Mouse (Mus musculus) kidney, adult 18-20 months (tissue): ENCODE data around the gene Dnaaf1.

ENCODE experiments used
- DNase-seq: peaks from one replicate; pipeline ENCODE4 v3.0.0; 2021

The Dnaaf1 gene

DNA sequence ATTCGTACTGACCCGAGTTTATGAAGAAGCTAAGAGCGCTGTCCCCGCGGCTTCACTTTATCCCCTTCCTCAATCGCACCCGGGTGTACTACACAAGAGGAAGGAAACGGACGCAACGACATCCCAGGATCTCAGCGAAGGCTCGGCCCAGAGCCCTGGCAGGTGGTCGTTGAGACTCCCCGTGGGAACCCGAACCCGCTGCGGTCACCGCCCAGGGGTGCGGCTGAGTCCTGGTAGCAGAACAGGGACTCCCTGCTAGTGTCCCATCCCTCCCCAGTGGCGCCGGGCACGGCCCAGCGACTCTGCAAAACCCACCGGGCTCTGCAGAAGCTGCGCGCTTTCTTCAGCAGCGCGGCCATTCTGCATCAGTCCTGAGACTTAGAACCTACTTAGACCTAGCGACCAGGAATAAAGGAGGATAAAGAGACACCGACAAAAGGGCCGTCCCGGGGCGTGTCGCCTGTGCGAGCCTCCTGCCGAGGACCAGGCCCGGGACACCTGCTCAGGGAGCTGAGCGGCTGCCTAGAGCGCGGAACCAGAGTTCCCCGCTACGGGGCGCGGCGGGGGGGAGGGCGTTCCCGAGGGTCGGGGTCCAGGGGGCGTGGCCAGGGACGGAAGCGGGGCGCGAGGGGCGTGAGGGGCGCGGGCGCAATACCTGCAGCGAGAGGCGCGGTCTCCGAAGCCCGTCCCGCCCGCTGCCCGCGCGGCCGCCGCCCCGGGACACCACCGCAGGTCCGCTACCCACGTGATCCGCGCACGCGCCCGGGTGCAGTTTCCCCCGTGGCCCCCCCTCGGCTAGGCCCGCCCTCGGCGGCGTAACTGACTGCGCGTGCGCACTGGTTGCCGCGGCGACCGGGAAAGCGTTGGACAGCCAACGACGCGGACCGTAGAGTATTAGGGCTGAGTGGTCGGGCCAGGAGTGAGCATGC is at the start of gene Dnaaf1, which contains the start of gene Hsdl1:
TSS of gene Dnaaf1 (plus strand) at position 799 of the 929 bp plus-strand sequence.
TSS of gene Hsdl1 (minus strand) at position 747 of the 929 bp plus-strand sequence.
- peak; percentile 99 for DNase-seq

DNA sequence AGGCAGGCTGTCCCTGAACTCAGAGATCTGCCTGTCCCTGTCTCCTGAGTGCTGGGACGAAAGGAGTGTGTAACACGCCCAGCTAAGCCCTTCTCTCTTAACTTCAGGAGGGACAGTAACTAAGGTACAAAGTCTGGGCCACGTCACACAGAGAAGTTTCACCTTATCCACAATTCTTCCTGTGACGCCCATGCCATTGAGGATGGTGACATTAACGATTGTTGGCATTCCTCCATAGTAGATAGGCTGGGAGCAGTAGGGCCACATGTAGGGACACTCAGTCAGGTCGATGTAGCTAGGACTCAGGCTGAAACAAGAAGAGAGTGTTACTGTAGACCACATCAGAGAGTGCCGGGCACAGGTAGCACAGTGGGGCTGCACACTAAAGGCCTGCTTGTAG is 46.3 kb upstream of the Dnaaf1 start:
- DNase-seq: no peak

- DNase-seq: no peak
Observed at GRCm38 (mm10) chr8:119530937-119531336, 44.1 kb upstream of the Dnaaf1 start.

- DNase-seq: no peak
Observed at GRCm38 (mm10) chr8:119531397-119531796, 43.6 kb upstream of the Dnaaf1 start.

DNA sequence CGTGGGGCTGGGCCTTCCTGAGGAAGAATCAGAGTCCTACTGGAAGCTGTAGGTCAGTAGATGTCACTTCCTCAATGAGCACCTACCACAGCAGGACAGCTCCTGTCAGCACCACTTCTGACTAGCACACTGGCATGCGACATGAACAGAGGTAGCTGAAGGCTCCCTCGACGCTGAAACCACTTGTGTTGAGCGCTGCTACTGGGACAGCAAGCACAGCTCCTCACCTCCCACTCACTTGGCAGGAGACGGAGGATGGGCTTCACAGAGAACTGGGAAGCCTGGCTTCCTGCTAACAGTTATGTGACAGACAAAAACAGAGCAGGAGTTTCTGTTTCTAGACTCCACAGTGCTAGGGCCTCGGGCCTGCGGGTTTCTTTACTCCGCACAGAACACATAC is 43.1 kb upstream of the Dnaaf1 start:
- DNase-seq: no peak

DNA sequence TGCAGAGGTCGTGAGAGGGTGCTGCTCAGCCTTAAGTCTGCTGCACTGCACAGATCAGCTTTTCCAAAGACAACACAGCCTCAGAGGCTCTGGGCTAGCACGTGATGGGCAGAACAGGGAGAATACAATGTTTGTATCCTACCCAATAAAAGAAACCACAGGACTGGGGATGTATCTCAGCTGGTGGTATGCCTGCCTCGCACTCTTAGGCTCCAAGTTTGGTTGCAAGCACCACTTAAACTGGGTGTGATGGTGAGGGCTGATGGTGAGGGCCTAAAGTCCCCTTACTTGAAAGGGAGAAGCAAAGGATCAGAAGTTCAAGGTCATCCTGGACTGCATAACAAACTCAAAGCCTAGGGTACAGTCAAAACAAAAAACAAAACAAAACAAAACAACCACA is 30.4 kb upstream of the Dnaaf1 start:
- DNase-seq: no peak

DNA sequence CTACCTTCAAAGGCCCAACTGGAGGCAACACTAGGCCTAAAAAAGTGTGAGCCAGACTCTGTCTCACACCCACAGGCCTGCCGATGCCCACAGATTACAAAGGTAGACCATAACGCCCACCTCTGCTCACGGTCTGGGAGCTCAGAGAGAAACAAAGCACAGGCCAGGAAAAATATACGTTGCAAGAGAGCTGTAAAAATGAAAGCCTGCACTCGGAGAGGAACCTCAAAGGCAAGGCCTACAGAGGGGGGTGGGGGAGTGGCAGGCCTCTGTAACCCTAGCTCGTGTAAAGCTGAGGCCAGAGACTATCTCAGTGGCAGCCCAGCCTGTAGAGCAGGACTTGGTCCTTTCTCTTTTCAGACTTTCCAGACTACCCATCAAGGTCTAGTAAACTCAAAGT is 29.9 kb upstream of the Dnaaf1 start:
- DNase-seq: no peak

GRCm38 (mm10) chr8:119545791-119546190 is 29.2 kb upstream of the Dnaaf1 start:
- no peak for DNase-seq

GRCm38 (mm10) chr8:119547019-119547691 is 27.9 kb upstream of the Dnaaf1 start:
- peak; percentile 30 for DNase-seq

DNA sequence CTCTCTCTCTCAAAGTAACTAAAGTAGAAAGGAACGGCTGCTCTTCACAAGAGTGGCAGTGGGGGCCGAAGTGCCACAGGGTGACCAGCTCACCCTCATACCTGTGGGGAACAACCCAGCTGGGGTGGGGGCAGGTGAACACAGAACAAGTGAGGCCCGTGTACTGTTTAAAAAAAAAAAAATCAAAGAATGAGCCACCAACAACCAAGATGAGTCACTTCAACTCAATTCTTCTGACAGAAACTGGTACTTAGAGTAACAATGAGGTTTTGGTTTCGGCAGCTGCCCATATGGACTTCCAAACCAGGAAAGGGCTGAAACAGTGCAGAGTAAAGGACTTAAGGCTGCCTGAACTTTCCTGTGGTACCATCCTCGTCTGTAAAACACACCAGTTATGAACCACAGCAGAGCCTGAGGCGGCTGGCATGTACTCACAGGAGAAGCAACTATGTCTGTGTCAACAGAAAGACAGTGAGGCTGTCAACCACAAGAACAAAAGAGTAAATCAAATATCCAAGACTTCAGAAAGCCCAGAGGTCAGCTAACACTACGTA is 26.4 kb upstream of the Dnaaf1 start:
- no peak for DNase-seq

DNA sequence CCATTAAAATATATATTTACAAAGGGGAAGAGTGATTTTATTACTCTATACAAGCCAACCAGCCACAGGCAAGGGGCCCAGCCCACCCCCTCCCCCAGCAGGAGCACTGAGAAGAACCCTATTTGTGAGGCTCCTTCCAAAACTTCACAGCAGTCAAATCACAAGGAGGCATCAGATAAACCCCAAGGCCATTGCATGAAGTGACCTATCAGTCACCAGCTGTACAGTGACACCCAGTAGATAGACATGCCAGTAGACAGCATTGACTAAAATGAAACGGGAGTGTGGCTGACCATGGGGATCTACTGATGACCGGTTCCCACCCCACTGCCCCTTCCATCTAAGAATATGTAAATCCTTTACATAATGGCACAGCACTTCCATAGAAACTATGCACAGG is 22.1 kb upstream of the Dnaaf1 start:
- no peak for DNase-seq

GRCm38 (mm10) chr8:119555861-119556260 is 19.2 kb upstream of the Dnaaf1 start:
- no peak for DNase-seq

GRCm38 (mm10) chr8:119557132-119557531 is 17.9 kb upstream of the Dnaaf1 start:
- no peak for DNase-seq

- no peak for DNase-seq
Observed at GRCm38 (mm10) chr8:119557821-119558602, 17.0 kb upstream of the Dnaaf1 start.

GRCm38 (mm10) chr8:119558603-119559401 is 16.2 kb upstream of the Dnaaf1 start, which contains the start of gene Mbtps1:
TSS of gene Mbtps1 (minus strand) at chr8:119558735.
- DNase-seq: peak; percentile 99

GRCm38 (mm10) chr8:119559402-119559720 is 15.7 kb upstream of the Dnaaf1 start:
- no peak for DNase-seq

DNA sequence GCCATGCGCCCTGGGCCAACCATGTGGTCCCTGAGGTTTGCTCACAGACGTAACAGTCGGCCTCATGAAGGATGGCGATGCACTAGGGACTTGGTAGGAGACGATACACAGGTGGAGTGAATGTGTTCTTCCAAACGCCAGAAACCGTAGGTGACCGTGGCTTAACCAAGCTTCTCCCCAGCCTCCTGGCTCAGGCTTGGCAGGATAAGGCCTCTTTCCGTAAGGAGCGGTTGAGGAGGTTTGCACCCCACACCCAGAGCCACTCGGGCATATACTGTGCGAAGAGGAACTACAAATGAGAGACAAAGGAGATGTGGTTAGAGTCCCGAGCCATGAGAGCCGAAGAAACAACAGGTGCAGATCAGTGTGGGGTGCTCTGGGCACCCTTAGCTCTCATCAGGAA is 11.2 kb upstream of the Dnaaf1 start:
- DNase-seq: no peak

DNA sequence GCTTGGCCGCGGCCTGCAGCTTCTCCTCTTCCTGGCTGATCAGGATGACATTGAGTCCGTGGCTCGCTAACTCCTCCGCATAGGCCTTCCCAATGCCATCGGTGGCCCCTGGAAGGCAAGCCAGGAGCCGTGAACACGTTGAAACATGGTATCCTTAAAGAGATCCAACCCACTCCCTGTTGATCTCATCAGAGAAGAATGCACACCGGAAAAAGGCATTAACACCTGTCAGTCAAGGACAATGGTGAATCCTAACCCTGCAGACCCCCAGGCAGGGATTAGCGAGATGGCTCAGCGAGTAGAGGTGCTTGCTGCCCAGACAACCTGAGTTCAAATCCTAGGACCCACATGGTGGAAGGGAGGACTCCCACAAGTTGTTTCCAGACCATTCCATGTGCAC is 8.7 kb upstream of the Dnaaf1 start:
- DNase-seq: no peak

- DNase-seq: no peak
Observed at GRCm38 (mm10) chr8:119568251-119568650, 6.8 kb upstream of the Dnaaf1 start.

DNA sequence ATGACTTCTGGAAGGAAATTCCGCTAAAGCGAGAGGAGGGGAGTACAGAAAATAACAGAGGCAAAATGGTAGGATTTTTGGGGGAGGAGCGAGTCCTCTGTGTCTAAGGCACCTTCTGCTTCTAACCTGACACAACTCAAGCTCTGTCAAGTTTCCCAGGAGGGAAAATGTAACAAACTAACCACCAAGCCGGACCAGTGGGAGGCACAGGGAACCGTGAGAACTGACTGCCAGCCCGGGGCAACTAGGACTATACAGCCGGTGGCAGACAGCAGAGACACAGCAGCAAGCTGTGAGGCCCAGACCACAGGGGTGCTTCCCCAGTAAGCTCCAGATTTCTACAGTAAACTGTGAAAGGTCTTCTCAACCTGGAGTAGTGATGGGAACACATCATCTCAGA is 6.1 kb upstream of the Dnaaf1 start:
- no peak for DNase-seq

GRCm38 (mm10) chr8:119569881-119570280 is 5.2 kb upstream of the Dnaaf1 start:
- DNase-seq: no peak

DNA sequence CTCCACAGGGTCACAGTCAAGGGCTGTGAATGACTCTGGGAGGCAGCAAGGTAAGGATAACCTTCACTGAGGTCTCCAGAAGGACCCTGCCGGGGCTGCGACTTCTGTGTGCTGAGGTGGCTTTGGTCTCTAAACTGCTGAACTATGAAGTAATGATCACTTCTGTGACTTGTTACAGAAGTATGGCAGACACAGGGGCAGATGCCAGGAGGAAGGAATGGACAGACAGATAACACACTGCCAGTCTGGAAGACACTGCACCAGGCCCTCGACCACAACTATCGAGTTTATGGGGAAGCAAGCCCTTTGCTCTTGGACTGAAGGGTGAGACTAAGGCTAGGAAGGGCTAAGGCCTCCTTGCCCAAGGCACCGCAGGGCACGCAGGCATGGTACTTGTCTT is 3.9 kb upstream of the Dnaaf1 start:
- no peak for DNase-seq
